Mouse (Mus musculus) neural tube, embryonic 14.5 days (tissue): ENCODE data around the gene Rbms3. TPM values are rescaled to one million over a fixed set of nuclear protein-coding genes. Genes with fewer than 3 reads are reported as not detected.

Source experiments
- ATAC-seq: fragments of 200-750 bp; cut with Nextera tagmentation; 2 replicates; pipeline ENCODE4 v1.8.0; 2017; ENCODE audit warnings: low read depth, mild to moderate bottlenecking, moderate TSS enrichment, moderate library complexity
- H3K27ac ChIP-seq: fragments of 300-500 bp; sonication (generic); 2 replicates; pipeline ENCODE4 v1.5.1; 2014; ENCODE audit warnings: low read depth, mild to moderate bottlenecking, control low read depth, low read length, moderate library complexity, mixed read lengths
- H3K27me3 ChIP-seq: fragments of 300-500 bp; sonication (generic); 2 replicates; pipeline ENCODE4 v1.6.1; 2014; ENCODE audit warnings: low read length; ENCODE audit not compliant: control insufficient read depth, insufficient read depth
- H3K36me3 ChIP-seq: fragments of 300-500 bp; sonication (generic); 2 replicates; pipeline ENCODE4 v1.6.1; 2014; ENCODE audit warnings: low read length, mixed read lengths; ENCODE audit not compliant: control insufficient read depth, insufficient read depth
- H3K4me1 ChIP-seq: fragments of 300-500 bp; sonication (generic); 2 replicates; pipeline ENCODE4 v1.6.1; 2014; ENCODE audit warnings: low read length; ENCODE audit not compliant: control insufficient read depth, insufficient read depth
- H3K4me2 ChIP-seq: fragments of 300-500 bp; sonication (generic); 2 replicates; pipeline ENCODE4 v1.6.1; 2014; ENCODE audit warnings: mild to moderate bottlenecking, low read depth, low read length, control low read depth
- H3K4me3 ChIP-seq: fragments of 300-500 bp; sonication (generic); 2 replicates; pipeline ENCODE4 v1.5.1; 2014; ENCODE audit warnings: low read depth, low read length, control low read depth, mixed read lengths
- H3K9ac ChIP-seq: fragments of 300-500 bp; sonication (generic); replicated peaks from 2 replicates; pipeline ENCODE4 v1.6.1; 2014; ENCODE audit warnings: low read depth, mild to moderate bottlenecking, control low read depth, low read length, mixed read lengths
- H3K9me3 ChIP-seq: fragments of 300-500 bp; sonication (generic); 2 replicates; pipeline ENCODE4 v1.6.1; 2016; ENCODE audit warnings: low read length; ENCODE audit not compliant: control insufficient read depth
- WGBS: fragments of 180-500 bp; shearing (Covaris S2); extraction: QIAGEN DNeasy Blood & Tissue Kit; methylation state at CpG from one replicate; pipeline ENCODE4 v1.1.7; 2014; 5-methylcytosine and 5-hydroxymethylcytosine counted together
- polyA plus RNA-seq: library from polyadenylated mRNA; unstranded; fragments of >200 nt; fragmentation: Nextera tagmentation; extraction: Ambion mirVana; gene quantifications from 2 replicates; pipeline ENCODE4 v1.2.1, GENCODE M21; 2014

Rbms3 gene
- polyA plus RNA-seq, 1 experiment from 2014 or later = 79.5 TPM

- WGBS = 91% methylated on average over 4 of the region's 4 CpGs
- no peak for ATAC-seq
- Histone ChIP-seq H3K4me3 (no peak overlapping the region), H3K9ac (no peak overlapping the region), H3K4me1 (peaks cover 3% of the 10 kb centered on the region; the same call in 1 of the 2 replicates), H3K36me3 (no peaks in the 10 kb centered on the region), H3K9me3 (no peaks in the 10 kb centered on the region), H3K27ac (no peak overlapping the region), H3K4me2 (no peak overlapping the region), H3K27me3 (no peaks in the 10 kb centered on the region)
These were observed 451.3 kb downstream of the Rbms3 start for GRCm38 (mm10) chr9:117178366-117178765.

DNA sequence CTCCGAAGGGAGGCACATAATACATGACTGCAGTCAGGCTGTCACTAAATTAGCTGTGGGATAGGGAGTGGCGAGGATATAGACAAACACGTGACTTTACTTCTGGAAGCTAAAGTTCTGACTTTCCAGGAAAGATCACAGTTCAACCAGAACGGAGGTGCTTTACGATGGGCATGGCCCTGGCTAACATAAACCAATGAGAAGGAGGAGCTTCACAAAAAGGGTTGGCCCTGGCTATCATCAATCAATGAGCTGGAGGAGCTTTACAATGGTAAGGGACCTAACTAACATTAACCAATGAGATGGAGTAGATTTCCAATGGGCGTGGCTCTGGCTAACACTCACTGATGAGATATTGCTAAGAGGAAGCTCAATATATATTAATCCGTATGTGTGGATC is 457.2 kb downstream of the Rbms3 start:
- Histone ChIP-seq H3K4me2 (no peak overlapping the region), H3K4me1 (peaks cover 3% of the 10 kb centered on the region; the same call in 1 of the 2 replicates), H3K4me3 (no peak overlapping the region), H3K9me3 (no peaks in the 10 kb centered on the region), H3K36me3 (no peaks in the 10 kb centered on the region), H3K27me3 (no peaks in the 10 kb centered on the region), H3K9ac (no peak overlapping the region), H3K27ac (no peak overlapping the region)
- no peak for ATAC-seq
- 69% methylated on average over 7 of the region's 7 CpGs for WGBS

GRCm38 (mm10) chr9:117169196-117169595 is 460.5 kb downstream of the Rbms3 start:
- H3K9ac ChIP-seq = no peak overlapping the region
- no peaks in the 10 kb centered on the region for H3K36me3 ChIP-seq
- H3K9me3 ChIP-seq = no peaks in the 10 kb centered on the region
- no peak overlapping the region for H3K27ac ChIP-seq
- 95% methylated on average over 5 of the region's 5 CpGs for WGBS
- H3K27me3 ChIP-seq = no peaks in the 10 kb centered on the region
- ATAC-seq = no peak
- H3K4me1 ChIP-seq = no peaks in the 10 kb centered on the region
- no peak overlapping the region for H3K4me2 ChIP-seq
- H3K4me3 ChIP-seq = no peak overlapping the region

DNA sequence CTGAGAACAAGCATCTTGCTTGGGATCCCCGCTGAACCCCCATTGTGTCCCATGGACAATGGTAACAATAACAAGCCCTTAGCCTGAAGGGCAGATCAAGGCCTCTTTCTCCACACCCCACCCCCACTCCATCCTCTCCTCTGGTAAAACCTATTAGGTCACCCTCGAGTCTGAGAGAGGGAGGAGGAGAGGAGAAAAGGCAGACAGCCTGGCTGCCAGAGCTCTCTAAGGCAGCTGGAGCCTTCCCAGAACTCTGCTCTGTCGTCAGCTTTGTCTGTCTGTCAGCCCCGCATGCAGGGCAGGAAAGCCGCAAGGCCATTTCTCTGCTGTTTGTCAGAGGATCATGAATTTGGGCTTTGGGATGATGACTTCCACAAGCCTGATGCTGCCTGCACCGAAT is 466.6 kb downstream of the Rbms3 start:
- Histone ChIP-seq H3K4me2 (no peak overlapping the region), H3K36me3 (no peaks in the 10 kb centered on the region), H3K27me3 (no peaks in the 10 kb centered on the region), H3K27ac (peak overlapping the region; percentile 35; the same call in 1 of the 2 replicates), H3K9ac (no peak overlapping the region), H3K9me3 (no peaks in the 10 kb centered on the region), H3K4me1 (peaks cover 6% of the 10 kb centered on the region), H3K4me3 (no peak overlapping the region)
- no peak for ATAC-seq
- 10% methylated on average over 6 of the region's 6 CpGs for WGBS

DNA sequence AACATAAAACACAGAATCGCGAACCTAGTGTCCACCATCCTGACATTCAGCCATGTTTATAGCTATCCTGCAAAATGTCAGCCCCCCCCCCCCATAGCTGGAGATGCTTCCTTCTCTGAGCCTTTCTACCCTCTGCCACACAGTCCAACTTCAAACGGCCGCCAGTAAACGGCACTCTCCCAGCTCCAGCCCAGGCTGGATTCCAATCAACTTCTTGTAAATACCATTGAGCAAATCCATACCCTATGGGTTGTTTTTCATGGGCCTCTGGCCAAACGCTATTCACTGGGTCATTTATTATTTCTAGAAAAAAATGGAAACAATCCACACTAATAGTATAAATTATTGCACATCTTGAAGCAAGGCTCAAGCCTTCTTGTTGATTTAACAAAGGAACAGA is 468.6 kb downstream of the Rbms3 start:
- no peak overlapping the region for H3K4me2 ChIP-seq
- H3K9me3 ChIP-seq = no peaks in the 10 kb centered on the region
- H3K27ac ChIP-seq = no peak overlapping the region
- no peak overlapping the region for H3K9ac ChIP-seq
- H3K4me3 ChIP-seq = no peak overlapping the region
- peaks cover 6% of the 10 kb centered on the region for H3K4me1 ChIP-seq
- no peaks in the 10 kb centered on the region for H3K27me3 ChIP-seq
- 31% methylated on average over 6 of the region's 6 CpGs for whole genome bisulfite sequencing
- no peak for ATAC-seq
- H3K36me3 ChIP-seq = no peaks in the 10 kb centered on the region

DNA sequence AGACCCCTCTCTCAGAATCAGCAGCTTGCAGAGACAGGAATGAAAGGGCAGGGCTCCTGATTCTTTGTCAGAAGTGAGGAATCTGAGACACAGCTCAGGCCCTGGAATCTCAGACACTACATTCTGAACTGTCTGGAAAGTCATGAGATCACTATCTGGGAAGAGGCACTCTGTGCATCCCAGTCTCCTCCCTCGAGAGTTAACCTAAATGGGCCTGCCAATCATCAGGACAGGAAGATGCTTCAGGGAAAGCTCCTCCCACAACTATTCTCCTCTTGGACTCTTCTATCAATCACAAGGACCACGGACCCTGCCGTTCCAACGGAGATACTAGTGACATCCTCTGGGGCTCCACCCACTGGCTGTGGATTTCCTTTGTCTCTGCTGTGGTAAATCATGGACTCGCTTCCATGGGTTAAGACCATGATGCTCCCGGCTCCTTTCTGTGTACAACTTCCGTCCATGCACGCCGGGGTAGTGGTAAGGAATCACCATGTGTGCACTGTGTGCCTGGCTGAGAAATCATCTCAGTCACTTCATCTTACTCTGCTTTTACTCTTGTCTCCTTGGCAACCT is 473.3 kb downstream of the Rbms3 start:
- H3K9ac ChIP-seq = no peak overlapping the region
- H3K4me1 ChIP-seq = peaks cover 11% of the 10 kb centered on the region
- H3K9me3 ChIP-seq = no peaks in the 10 kb centered on the region
- H3K4me3 ChIP-seq = no peak overlapping the region
- H3K27ac ChIP-seq = peak overlapping the region; percentile 28; the same call in 1 of the 2 replicates
- WGBS = 48% methylated on average over 9 of the region's 9 CpGs
- H3K36me3 ChIP-seq = no peaks in the 10 kb centered on the region
- H3K27me3 ChIP-seq = no peaks in the 10 kb centered on the region
- no peak for ATAC-seq
- no peak overlapping the region for H3K4me2 ChIP-seq

- 81% methylated on average over 4 of the region's 4 CpGs for WGBS
These were observed 475.1 kb downstream of the Rbms3 start for GRCm38 (mm10) chr9:117154590-117154989.

GRCm38 (mm10) chr9:117153686-117154274 is 475.9 kb downstream of the Rbms3 start:
- WGBS = 47% methylated on average over 20 of the region's 20 CpGs
- peak overlapping the region; percentile 16 for H3K4me2 ChIP-seq
- no peak overlapping the region for H3K9ac ChIP-seq
- H3K4me3 ChIP-seq = no peak overlapping the region
- no peak for ATAC-seq
- no peaks in the 10 kb centered on the region for H3K27me3 ChIP-seq
- H3K9me3 ChIP-seq = no peaks in the 10 kb centered on the region
- peak overlapping the region; percentile 55; the same call in 1 of the 2 replicates for H3K27ac ChIP-seq
- H3K4me1 ChIP-seq = peaks cover 11% of the 10 kb centered on the region
- no peaks in the 10 kb centered on the region for H3K36me3 ChIP-seq

More at GRCm38 (mm10) chr9:117154590-117154989, 475.1 kb downstream of the Rbms3 start:
- Histone ChIP-seq H3K4me1 (peaks cover 11% of the 10 kb centered on the region), H3K27me3 (no peaks in the 10 kb centered on the region), H3K27ac (no peak overlapping the region), H3K4me2 (no peak overlapping the region), H3K9me3 (no peaks in the 10 kb centered on the region), H3K36me3 (no peaks in the 10 kb centered on the region), H3K9ac (no peak overlapping the region), H3K4me3 (no peak overlapping the region)
- ATAC-seq = no peak

DNA sequence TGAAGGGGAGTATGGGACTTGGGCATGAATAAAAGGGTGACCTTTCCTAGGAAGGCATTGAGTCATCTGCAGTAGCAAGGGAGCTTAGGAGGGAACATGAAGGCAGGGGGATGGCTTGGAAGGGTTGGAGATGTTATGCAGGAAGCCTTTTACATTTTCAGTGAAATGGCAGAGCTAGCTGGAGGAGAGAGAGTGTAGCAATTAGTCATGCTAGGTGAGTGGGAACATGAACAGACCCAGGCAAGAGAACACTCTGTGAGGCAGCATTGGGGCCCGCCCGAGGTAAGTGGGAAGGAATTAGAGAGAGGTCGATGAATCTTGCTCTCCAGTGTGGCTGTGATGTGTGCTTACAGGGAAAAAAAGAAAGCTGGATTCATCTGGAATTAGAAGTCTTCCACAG is 477.8 kb downstream of the Rbms3 start:
- ATAC-seq = no peak
- 75% methylated on average over 3 of the region's 3 CpGs for WGBS

More for the DNA sequence above, 477.8 kb downstream of the Rbms3 start:
- peaks cover 11% of the 10 kb centered on the region for H3K4me1 ChIP-seq
- no peak overlapping the region for H3K9ac ChIP-seq
- no peak overlapping the region for H3K27ac ChIP-seq
- no peaks in the 10 kb centered on the region for H3K36me3 ChIP-seq
- H3K4me3 ChIP-seq = no peak overlapping the region
- no peaks in the 10 kb centered on the region for H3K9me3 ChIP-seq
- H3K27me3 ChIP-seq = no peaks in the 10 kb centered on the region
- H3K4me2 ChIP-seq = no peak overlapping the region
